Mouse (Mus musculus) kidney, postnatal 0 days (tissue): ENCODE data around the gene Dhx36. TPM values are rescaled to one million over a fixed set of nuclear protein-coding genes. Genes with fewer than 3 reads are reported as not detected.

Experiments
- ATAC-seq: fragments of 200-750 bp; cut with Nextera tagmentation; replicated peaks from 2 replicates; pipeline ENCODE4 v1.8.0; 2017; ENCODE audit warnings: low read depth, moderate number of reproducible peaks, moderate TSS enrichment, moderate library complexity; ENCODE audit not compliant: low FRiP score
- DNase-seq: peaks from one replicate; pipeline ENCODE4 v3.0.0-alpha.2; 2016; ENCODE audit warnings: low spot score
- H3K27ac ChIP-seq: fragments of 300-500 bp; sonication (generic); 2 replicates; pipeline ENCODE4 v1.5.1; 2014; ENCODE audit warnings: mild to moderate bottlenecking
- H3K27me3 ChIP-seq: fragments of 300-500 bp; sonication (generic); 2 replicates; pipeline ENCODE4 v1.6.1; 2014; ENCODE audit warnings: low read length, mixed read lengths; ENCODE audit not compliant: insufficient read depth
- H3K36me3 ChIP-seq: fragments of 300-500 bp; sonication (generic); 2 replicates; pipeline ENCODE4 v1.6.1; 2014; ENCODE audit warnings: low read length, mixed read lengths; ENCODE audit not compliant: insufficient read depth
- H3K4me1 ChIP-seq: fragments of 300-500 bp; sonication (generic); replicated peaks from 2 replicates; pipeline ENCODE4 v1.6.1; 2014; ENCODE audit warnings: antibody characterized with exemption, low read length, mixed read lengths; ENCODE audit not compliant: insufficient read depth
- H3K4me2 ChIP-seq: fragments of 300-500 bp; sonication (generic); 2 replicates; pipeline ENCODE4 v1.6.1; 2014; ENCODE audit warnings: mild to moderate bottlenecking, low read length, moderate library complexity, mixed read lengths
- H3K4me3 ChIP-seq: fragments of 300-500 bp; sonication (generic); replicated peaks from 2 replicates; pipeline ENCODE4 v1.5.1; 2014; ENCODE audit warnings: low read depth, low read length
- H3K9ac ChIP-seq: fragments of 300-500 bp; sonication (generic); 2 replicates; pipeline ENCODE4 v1.6.1; 2014; ENCODE audit warnings: low read depth, low read length
- H3K9me3 ChIP-seq: fragments of 300-500 bp; sonication (generic); replicated peaks from 2 replicates; pipeline ENCODE4 v1.6.1; 2016; ENCODE audit warnings: low read length, inconsistent platforms, mixed read lengths
- CTCF ChIP-seq: IDR thresholded peaks from 2 replicates; pipeline ENCODE4 v1.5.1; 2016; ENCODE audit warnings: antibody characterized with exemption, low read depth, mild to moderate bottlenecking, moderate library complexity
- WGBS: fragments of 180-500 bp; shearing (Covaris S2); extraction: QIAGEN DNeasy Blood & Tissue Kit; methylation state at CpG from one replicate; pipeline ENCODE4 v1.1.7; 2014; 5-methylcytosine and 5-hydroxymethylcytosine counted together
- polyA plus RNA-seq: library from polyadenylated mRNA; unstranded; fragments of >200 nt; fragmentation: Nextera tagmentation; extraction: Ambion mirVana; gene quantifications from 2 replicates; pipeline ENCODE4 v1.2.1, GENCODE M21; 2015

Dhx36 gene
- polyA plus RNA-seq, result 24.1 and 25.0 TPM in 2 replicates

GRCm38 (mm10) chr3:62506488-62507205 is at the start of gene Dhx36:
Gene Dhx36 (minus strand): TSS chr3:62507004.
- under 1% methylated on average over 66 of the region's 66 CpGs for WGBS
- no peaks in the 10 kb centered on the region for H3K9me3 ChIP-seq
- no peak for TF ChIP-seq CTCF
- H3K27ac ChIP-seq, result peak within 1 kb of the TSS; percentile 96
- DNase-seq (peak; percentile 97), ATAC-seq (peak; percentile 98)
- H3K4me1 ChIP-seq, result 0 out of 2 replicates have a peak, but pooled peaks cover 6% of the 10 kb centered on the region
- H3K9ac ChIP-seq, result peak within 1 kb of the TSS; percentile 96
- H3K27me3 ChIP-seq, result no peaks in the 10 kb centered on the region
- peak within 1 kb of the TSS; percentile 98 for H3K4me3 ChIP-seq
- peak within 1 kb of the TSS; percentile 68 for H3K4me2 ChIP-seq
- H3K36me3 ChIP-seq, result no peaks in the 10 kb centered on the region

GRCm38 (mm10) chr3:62527593-62527992 is 20.8 kb upstream of the Dhx36 start:
- no peaks in the 10 kb centered on the region for H3K27me3 ChIP-seq
- no peak for TF ChIP-seq CTCF
- H3K4me3 ChIP-seq, result no peak overlapping the region
- WGBS, result 66% methylated on average over 5 of the region's 5 CpGs
- no peak for DNase-seq
- ATAC-seq, result no peak
- no peaks in the 10 kb centered on the region for H3K36me3 ChIP-seq
- no peak overlapping the region for H3K27ac ChIP-seq
- no peaks in the 10 kb centered on the region for H3K9me3 ChIP-seq
- H3K9ac ChIP-seq, result no peak overlapping the region
- H3K4me1 ChIP-seq, result no peaks in the 10 kb centered on the region
- no peak overlapping the region for H3K4me2 ChIP-seq

- no peaks in the 10 kb centered on the region for H3K9me3 ChIP-seq
- no peak overlapping the region for H3K27ac ChIP-seq
- WGBS, result 35% methylated on average over 4 of the region's 4 CpGs
- no peaks in the 10 kb centered on the region for H3K36me3 ChIP-seq
- H3K4me1 ChIP-seq, result no peaks in the 10 kb centered on the region
- TF ChIP-seq CTCF, result peak; percentile 73
- no peak overlapping the region for H3K9ac ChIP-seq
- DNase-seq, result peak; percentile 58
- no peak overlapping the region for H3K4me2 ChIP-seq
- no peak for ATAC-seq
- H3K27me3 ChIP-seq, result no peaks in the 10 kb centered on the region
- H3K4me3 ChIP-seq, result no peak overlapping the region
Observed at GRCm38 (mm10) chr3:62527160-62527559, 20.4 kb upstream of the Dhx36 start.

- H3K4me2 ChIP-seq, result peak overlapping the region; percentile 68
- no peak for TF ChIP-seq CTCF
- no peaks in the 10 kb centered on the region for H3K9me3 ChIP-seq
- no peak overlapping the region for H3K9ac ChIP-seq
- H3K4me1 ChIP-seq, result 0 out of 2 replicates have a peak, but pooled peaks cover 6% of the 10 kb centered on the region
- WGBS, result 38% methylated on average over 5 of the region's 5 CpGs
- peak overlapping the region; percentile 98 for H3K4me3 ChIP-seq
- H3K27me3 ChIP-seq, result no peaks in the 10 kb centered on the region
- no peaks in the 10 kb centered on the region for H3K36me3 ChIP-seq
- DNase-seq (no peak), ATAC-seq (no peak; the same call in 1 of the 2 replicates)
- H3K27ac ChIP-seq, result no peak overlapping the region
Observed at GRCm38 (mm10) chr3:62507206-62507647, 423 bp upstream of the Dhx36 start.

GRCm38 (mm10) chr3:62505166-62505900 is 1.5 kb downstream of the Dhx36 start:
- H3K27me3 ChIP-seq, result no peaks in the 10 kb centered on the region
- peak overlapping the region; percentile 98; the same call in 1 of the 2 replicates for H3K4me3 ChIP-seq
- H3K36me3 ChIP-seq, result peaks cover 9% of the 10 kb centered on the region; the same call in 1 of the 2 replicates
- H3K9me3 ChIP-seq, result no peaks in the 10 kb centered on the region
- H3K27ac ChIP-seq, result no peak overlapping the region
- no peak for DNase-seq
- H3K4me1 ChIP-seq, result 0 out of 2 replicates have a peak, but pooled peaks cover 6% of the 10 kb centered on the region
- no peak overlapping the region for H3K9ac ChIP-seq
- TF ChIP-seq CTCF, result no peak
- no peak for ATAC-seq
- WGBS, result 68% methylated on average over 5 of the region's 5 CpGs
- H3K4me2 ChIP-seq, result peak overlapping the region; percentile 68

GRCm38 (mm10) chr3:62499327-62499726 is 7.5 kb downstream of the Dhx36 start:
- Histone ChIP-seq H3K4me3 (no peak overlapping the region), H3K4me1 (no peaks in the 10 kb centered on the region), H3K9me3 (no peaks in the 10 kb centered on the region), H3K36me3 (peaks cover 27% of the 10 kb centered on the region), H3K4me2 (no peak overlapping the region), H3K27ac (no peak overlapping the region), H3K9ac (no peak overlapping the region), H3K27me3 (no peaks in the 10 kb centered on the region)
- WGBS, result 87% methylated on average over 4 of the region's 4 CpGs
- no peak for DNase-seq
- no peak for ATAC-seq
- no peak for TF ChIP-seq CTCF
